Mouse (Mus musculus) CH12.LX (cell line): ENCODE measurements around the gene Ptprd. TPM values are rescaled to one million over a fixed set of nuclear protein-coding genes. Genes with fewer than 3 reads are reported as not detected.

ENCODE experiments used
- DNase-seq: peaks from one replicate; pipeline ENCODE4 v3.0.0-alpha.2; 2013; ENCODE audit errors: extremely low read depth
- H3K27ac ChIP-seq: 2 replicates; pipeline ENCODE4 v1.5.1; 2012; ENCODE audit warnings: low read depth, mild to moderate bottlenecking, control low read depth, moderate library complexity; ENCODE audit not compliant: insufficient read depth
- H3K27me3 ChIP-seq: replicated peaks from 2 replicates; pipeline ENCODE3; 2012; ENCODE audit warnings: inconsistent platforms
- H3K36me3 ChIP-seq, 2 experiments: replicated peaks in 1 of 2; 2 replicates each; pipeline versions ENCODE3 to v1.6.1; 2012; ENCODE audit warnings: inconsistent platforms in 1 of 2, low read length in 1 of 2, mild to moderate bottlenecking in 1 of 2, mixed read lengths in 1 of 2, moderate library complexity in 1 of 2; ENCODE audit not compliant: control insufficient read depth in 1 of 2, insufficient read depth in 1 of 2
- H3K4me1 ChIP-seq, 2 experiments: 2 replicates each; pipeline ENCODE4 v1.6.1; 2012; ENCODE audit warnings: inconsistent platforms in 1 of 2, moderate library complexity in 1 of 2; ENCODE audit not compliant: insufficient read depth in 2 of 2, control insufficient read depth in 1 of 2
- H3K4me2 ChIP-seq: 2 replicates; pipeline ENCODE4 v1.6.1; 2012; ENCODE audit warnings: low read depth, mild to moderate bottlenecking, control low read depth; ENCODE audit not compliant: poor library complexity, insufficient read depth, severe bottlenecking
- H3K4me3 ChIP-seq, 3 experiments: fragments of 150-350 bp in 1 of 3; sonication (generic) in 1 of 3; replicated peaks in 1 of 3; 2 replicates each; pipeline versions ENCODE3 to v1.5.1; 2011 to 2012; ENCODE audit warnings: low read depth in 2 of 3, low read length in 2 of 3, mild to moderate bottlenecking in 2 of 3, moderate library complexity in 2 of 3, control low read depth in 1 of 3, improper control_type of control experiment in 1 of 3, inconsistent platforms in 1 of 3, mixed read lengths in 1 of 3; ENCODE audit not compliant: poor library complexity in 1 of 3
- H3K79me2 ChIP-seq: replicated peaks from 2 replicates; pipeline ENCODE4 v1.6.1; 2012; ENCODE audit warnings: mild to moderate bottlenecking, moderate library complexity; ENCODE audit not compliant: control insufficient read depth, poor library complexity, insufficient read depth, severe bottlenecking; ENCODE audit errors: extremely low read depth
- H3K9ac ChIP-seq: 2 replicates; pipeline ENCODE4 v1.6.1; 2012; ENCODE audit warnings: low read depth, mild to moderate bottlenecking, control low read depth, moderate library complexity; ENCODE audit not compliant: insufficient read depth
- H3K9me3 ChIP-seq: replicated peaks from 2 replicates; pipeline ENCODE3; 2012; ENCODE audit warnings: low read length, inconsistent platforms, mixed read lengths
- CHD1 ChIP-seq: IDR thresholded peaks from 2 replicates; pipeline ENCODE4 v1.6.1; 2012; ENCODE audit warnings: low read depth, low read length, improper control_type of control experiment, inconsistent platforms
- CHD2 ChIP-seq: IDR thresholded peaks from 2 replicates; pipeline ENCODE4 v1.6.1; 2011; ENCODE audit warnings: low read length, improper control_type of control experiment
- CTCF ChIP-seq, 2 experiments: IDR thresholded peaks in 1 of 2; conservative IDR thresholded peaks in 1 of 2; 2 replicates each; pipeline ENCODE4 v1.5.1; 2011 to 2012; ENCODE audit warnings: low read depth in 2 of 2, low read length in 2 of 2, improper control_type of control experiment in 1 of 2, inconsistent platforms in 1 of 2, mild to moderate bottlenecking in 1 of 2, moderate library complexity in 1 of 2
- E2F4 ChIP-seq: IDR thresholded peaks from 2 replicates; pipeline ENCODE4 v1.6.1; 2011; ENCODE audit warnings: low read depth, low read length, improper control_type of control experiment; ENCODE audit not compliant: insufficient replicate concordance
- ELF1 ChIP-seq: IDR thresholded peaks from 2 replicates; pipeline ENCODE4 v1.6.1; 2014; ENCODE audit warnings: low read depth, mild to moderate bottlenecking, inconsistent platforms, low read length, improper control_type of control experiment
- ETS1 ChIP-seq: conservative IDR thresholded peaks from 2 replicates; pipeline ENCODE4 v1.6.1; 2012; ENCODE audit warnings: low read depth, mild to moderate bottlenecking, inconsistent platforms, low read length, improper control_type of control experiment, moderate library complexity
- GABPA ChIP-seq: IDR thresholded peaks from 2 replicates; pipeline ENCODE4 v1.6.1; 2012; ENCODE audit warnings: low read depth, low read length, improper control_type of control experiment, inconsistent platforms; ENCODE audit not compliant: insufficient replicate concordance
- HCFC1 ChIP-seq: IDR thresholded peaks from 2 replicates; pipeline ENCODE4 v1.6.1; 2012; ENCODE audit warnings: low read depth, mild to moderate bottlenecking, inconsistent platforms, low read length, improper control_type of control experiment
- JUN ChIP-seq: IDR thresholded peaks from 2 replicates; pipeline ENCODE4 v1.6.1; 2011; ENCODE audit warnings: low read depth, mild to moderate bottlenecking, low read length, improper control_type of control experiment, moderate library complexity; ENCODE audit not compliant: insufficient read depth
- MAFK ChIP-seq: IDR thresholded peaks from 2 replicates; pipeline ENCODE4 v1.6.1; 2011; ENCODE audit warnings: low read length, improper control_type of control experiment; ENCODE audit not compliant: insufficient replicate concordance
- MAX ChIP-seq: IDR thresholded peaks from 2 replicates; pipeline ENCODE4 v1.6.1; 2011; ENCODE audit warnings: low read length, improper control_type of control experiment
- MEF2A ChIP-seq: IDR thresholded peaks from 2 replicates; pipeline ENCODE4 v1.6.1; 2014; ENCODE audit warnings: low read depth, mild to moderate bottlenecking, inconsistent platforms, low read length, improper control_type of control experiment, borderline replicate concordance
- MXI1 ChIP-seq: IDR thresholded peaks from 2 replicates; pipeline ENCODE4 v1.6.1; 2011; ENCODE audit warnings: mild to moderate bottlenecking, low read depth, low read length, improper control_type of control experiment
- MYC ChIP-seq: IDR thresholded peaks from 2 replicates; pipeline ENCODE4 v1.6.1; 2011; ENCODE audit warnings: low read depth, mild to moderate bottlenecking, improper control_type of control experiment, low read length
- PAX5 ChIP-seq: IDR thresholded peaks from 2 replicates; pipeline ENCODE4 v1.6.1; 2012; ENCODE audit warnings: low read length, inconsistent platforms, mixed read lengths
- POLR2A ChIP-seq: IDR thresholded peaks from 2 replicates; pipeline ENCODE4 v1.6.1; 2011; ENCODE audit warnings: low read depth, mild to moderate bottlenecking, improper control_type of control experiment, low read length
- RAD21 ChIP-seq: IDR thresholded peaks from 2 replicates; pipeline ENCODE4 v1.6.1; 2011; ENCODE audit warnings: low read depth, mild to moderate bottlenecking, low read length, improper control_type of control experiment, moderate library complexity
- RCOR1 ChIP-seq: conservative IDR thresholded peaks from 2 replicates; pipeline ENCODE4 v1.6.1; 2012; ENCODE audit warnings: low read depth, mild to moderate bottlenecking, inconsistent platforms, low read length, improper control_type of control experiment
- SMC3 ChIP-seq: IDR thresholded peaks from 2 replicates; pipeline ENCODE4 v1.6.1; 2011; ENCODE audit warnings: low read depth, low read length, improper control_type of control experiment
- TBP ChIP-seq: conservative IDR thresholded peaks from 2 replicates; pipeline ENCODE4 v1.6.1; 2011; ENCODE audit warnings: low read depth, low read length, improper control_type of control experiment
- TCF12 ChIP-seq: IDR thresholded peaks from 2 replicates; pipeline ENCODE4 v1.6.1; 2014; ENCODE audit warnings: low read depth, mild to moderate bottlenecking, inconsistent platforms, low read length, improper control_type of control experiment
- USF2 ChIP-seq: conservative IDR thresholded peaks from 2 replicates; pipeline ENCODE4 v1.6.1; 2011; ENCODE audit warnings: low read depth, low read length, improper control_type of control experiment
- ZKSCAN1 ChIP-seq: IDR thresholded peaks from 2 replicates; pipeline ENCODE4 v1.6.1; 2012; ENCODE audit warnings: low read depth, inconsistent platforms, low read length, improper control_type of control experiment, borderline replicate concordance
- ZMIZ1 ChIP-seq: IDR thresholded peaks from 2 replicates; pipeline ENCODE4 v1.6.1; 2012; ENCODE audit warnings: low read depth, mild to moderate bottlenecking, inconsistent platforms, low read length, improper control_type of control experiment
- dilution Hi-C: fragments of 300-500 bp; cut with MboI; formaldehyde crosslinking; loops from 2 replicates; pipeline ENCODE4 v1.14.3; 2020; ENCODE audit warnings: low sequenced_read_pairs; ENCODE audit not compliant: extremely low pct_unique_long_range_greater_than_20kb, extremely low pct_ligation_motif_present
- in situ Hi-C: fragments of 300-500 bp; cut with MboI; formaldehyde crosslinking; loops from 3 replicates; pipeline ENCODE4 v1.14.3; 2019; ENCODE audit warnings: low sequenced_read_pairs, low pct_ligation_motif_present, low pct_unique_long_range_greater_than_20kb, mixed read lengths
- polyA plus RNA-seq: library from polyadenylated mRNA; unstranded; fragments of >175 nt; gene quantifications from 2 replicates; pipeline ENCODE4 v1.2.1, GENCODE M21; 2012; ENCODE audit warnings: low read depth; ENCODE audit not compliant: insufficient read length
- total RNA-seq, 2 experiments: library from RNA; depleted of rRNA; stranded (reverse); fragments of 300-350 nt in 1 of 2; fragments of >200 nt in 1 of 2; gene quantifications; 2 replicates each; pipeline ENCODE4 v1.2.3; 2012 to 2014

Ptprd gene
- total and polyA plus RNA-seq, 3 experiments, result not detected

GRCm38 (mm10) chr4:76238577-76238976 lies 1973.2 kb downstream of the Ptprd start:
- H3K9ac ChIP-seq, result no peak overlapping the region
- dilution Hi-C loops (no loop called here), in situ Hi-C loops (no loop called here)
- H3K27ac ChIP-seq, result no peak overlapping the region
- H3K4me2 ChIP-seq, result no peak overlapping the region
- no peaks in the 10 kb centered on the region for H3K27me3 ChIP-seq
- no peaks in the 10 kb centered on the region for H3K79me2 ChIP-seq
- no peak for TF ChIP-seq E2F4
- no peak for TF ChIP-seq ETS1
- TF ChIP-seq CHD2, result no peak
- TF ChIP-seq HCFC1, result no peak
- TF ChIP-seq USF2, result no peak
- no peak for TF ChIP-seq MXI1
- no peak for TF ChIP-seq CHD1
- no peak for TF ChIP-seq RAD21
- TF ChIP-seq MEF2A, result no peak
- TF ChIP-seq PAX5, result no peak
- no peak for TF ChIP-seq MAFK
- TF ChIP-seq CTCF (conservative IDR thresholded peaks at IDR 0.05 in 1 of 2, IDR thresholded peaks at IDR 0.05 in 1 of 2; ENCODE audit: low read depth in 2 of 2, low read length in 2 of 2), result no peak
- no peak for TF ChIP-seq TCF12
- no peak for TF ChIP-seq ZMIZ1
- TF ChIP-seq POLR2A, result no peak
- no peak for TF ChIP-seq GABPA
- no peak for TF ChIP-seq MAX
- no peaks in the 10 kb centered on the region for H3K36me3 ChIP-seq
- DNase-seq, result no peak
- H3K4me1 ChIP-seq, result no peaks in the 10 kb centered on the region
- H3K9me3 ChIP-seq, result peaks cover 48% of the 10 kb centered on the region
- no peak overlapping the region for H3K4me3 ChIP-seq

DNA sequence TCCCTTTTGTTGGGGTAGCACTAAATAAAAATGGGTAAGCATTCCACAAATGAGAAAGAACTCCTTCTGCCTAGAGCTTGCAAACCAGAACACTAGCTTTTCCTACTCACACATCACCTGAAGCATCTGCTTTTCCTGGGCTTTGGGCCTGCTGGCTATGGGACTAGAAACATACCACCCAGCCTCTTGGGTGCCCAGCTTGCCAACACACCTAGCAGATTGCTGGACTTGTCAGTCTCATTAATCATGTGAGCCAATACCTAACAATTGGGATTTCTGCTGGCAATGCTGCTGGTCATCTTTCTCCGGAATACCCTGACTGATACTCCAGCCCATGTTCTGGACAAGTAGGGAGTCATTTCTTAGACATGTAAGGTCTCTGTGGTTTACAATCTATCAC lies 1973.9 kb downstream of the Ptprd start:
- TF ChIP-seq MEF2A (no peak), MYC (no peak), ZKSCAN1 (no peak), MAFK (no peak), SMC3 (no peak), RCOR1 (no peak), JUN (no peak), RAD21 (no peak), ETS1 (no peak), TBP (no peak), GABPA (no peak), CTCF (conservative IDR thresholded peaks at IDR 0.05 in 1 of 2, IDR thresholded peaks at IDR 0.05 in 1 of 2; ENCODE audit: low read depth in 2 of 2, low read length in 2 of 2) (no peak), ELF1 (no peak), USF2 (no peak), POLR2A (no peak)
- no peaks in the 10 kb centered on the region for H3K4me1 ChIP-seq
- peaks cover 49% of the 10 kb centered on the region for H3K9me3 ChIP-seq
- dilution Hi-C loops (no loop called here), in situ Hi-C loops (no loop called here)
- no peaks in the 10 kb centered on the region for H3K36me3 ChIP-seq
- no peak overlapping the region for H3K27ac ChIP-seq
- no peak overlapping the region for H3K9ac ChIP-seq
- no peak overlapping the region for H3K4me3 ChIP-seq
- no peaks in the 10 kb centered on the region for H3K27me3 ChIP-seq
- no peaks in the 10 kb centered on the region for H3K79me2 ChIP-seq
- no peak overlapping the region for H3K4me2 ChIP-seq
- DNase-seq, result no peak
